Mouse (Mus musculus): ENCODE measurements around the gene Clic5. TPM values are rescaled to one million over a fixed set of nuclear protein-coding genes. Genes with fewer than 3 reads are reported as not detected.

Clic5 gene
- 0.20 TPM for polyA plus RNA-seq (2017; shearing (Covaris generic))

GRCm38 (mm10) chr17:44188042-44188768 is at the start of gene Clic5:
Gene Clic5 (plus strand): TSS chr17:44188584.

Other genes starting within 250 kb of the Clic5 start
- 17.2 TPM for gene Enpp5, start 109.8 kb upstream of the Clic5 start, polyA plus RNA-seq (2017; shearing (Covaris generic))
- gene Enpp4, start 82.8 kb upstream of the Clic5 start, polyA plus RNA-seq (2017; shearing (Covaris generic)): 12.6 TPM